Mouse (Mus musculus): ENCODE measurements around the gene Gdf15.

The Gdf15 gene

GRCm38 (mm10) chr8:70606780-70607602 lies 25.3 kb downstream of the Gdf15 start:
- no peak for DNase-seq (ENCODE audit: low spot score in 2 of 2)

GRCm38 (mm10) chr8:70605871-70606779 lies 26.1 kb downstream of the Gdf15 start:
- no peak for DNase-seq (ENCODE audit: low spot score in 2 of 2)

DNA sequence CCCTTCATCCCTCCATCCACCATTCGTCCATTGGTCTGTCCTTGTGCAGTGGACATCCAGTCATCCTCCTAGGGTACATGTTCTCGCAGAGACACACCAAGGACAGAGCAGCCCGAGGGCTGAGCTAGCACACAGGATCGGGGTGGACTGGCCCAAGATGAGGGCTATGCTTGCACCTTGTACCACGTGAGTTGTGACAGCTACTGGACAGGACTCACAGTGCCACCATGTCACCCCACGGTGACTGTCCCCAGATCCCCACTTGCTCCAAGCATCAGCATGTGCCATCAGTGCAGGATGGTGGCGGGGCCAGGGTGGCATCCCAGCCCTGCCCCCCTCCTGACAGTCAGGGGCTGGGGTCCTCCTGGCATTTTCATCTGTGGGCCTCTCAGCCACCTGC lies 27.7 kb downstream of the Gdf15 start:
- DNase-seq (ENCODE audit: low spot score in 2 of 2) = no peak

- DNase-seq (ENCODE audit: low spot score in 2 of 2) = no peak
These were observed 30.0 kb downstream of the Gdf15 start for GRCm38 (mm10) chr8:70602139-70602811.

DNA sequence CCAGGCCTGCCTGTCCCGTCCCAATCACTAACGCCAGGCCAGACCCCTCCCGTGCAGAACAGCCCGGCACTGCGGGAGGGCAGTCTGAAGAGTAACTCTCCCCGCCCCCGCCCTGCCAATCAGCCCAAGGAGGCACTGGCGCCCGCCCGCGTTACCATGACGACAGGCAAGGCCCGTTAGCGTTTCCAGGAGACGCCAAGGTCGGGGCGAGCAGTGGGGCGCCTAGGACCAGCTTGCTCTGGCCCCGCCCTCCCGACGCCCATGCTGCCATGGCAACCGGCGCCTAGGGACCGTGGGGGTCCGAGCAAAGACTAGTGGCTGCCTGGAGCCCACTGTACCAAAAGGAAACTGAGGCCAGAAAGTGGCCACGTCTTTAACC lies 31.0 kb downstream of the Gdf15 start:
- peak in 1 of 2 experiments; percentile 75 for DNase-seq (ENCODE audit: low spot score in 2 of 2)

- no peak for DNase-seq (ENCODE audit: low spot score in 2 of 2)
These were observed 31.6 kb downstream of the Gdf15 start for GRCm38 (mm10) chr8:70600473-70601270.

GRCm38 (mm10) chr8:70599507-70600290 lies 32.6 kb downstream of the Gdf15 start:
- DNase-seq (ENCODE audit: low spot score in 2 of 2) = no peak

DNA sequence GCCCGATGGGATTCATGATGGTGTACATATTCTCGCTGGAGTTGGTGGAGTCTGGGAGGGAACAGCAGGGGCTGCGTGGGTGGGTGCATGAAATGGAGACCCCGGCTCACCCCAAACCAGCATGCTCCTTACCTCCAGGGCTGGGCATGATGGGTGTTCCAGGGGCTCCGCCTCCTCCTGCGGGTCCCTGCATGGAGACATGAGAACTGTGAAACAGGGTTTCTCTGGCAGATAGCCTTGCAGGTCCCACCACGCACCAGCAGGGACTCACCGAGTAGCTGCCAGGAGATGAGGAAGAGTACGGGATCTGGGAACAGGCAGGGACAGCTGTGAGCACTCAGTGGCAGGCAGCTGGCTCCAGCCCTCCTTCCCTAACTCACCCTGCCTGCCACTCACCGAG lies 33.5 kb downstream of the Gdf15 start:
- DNase-seq (ENCODE audit: low spot score in 2 of 2) = peak in 1 of 2 experiments; percentile 34

- DNase-seq (ENCODE audit: low spot score in 2 of 2) = peak; percentile 78
These were observed 34.0 kb downstream of the Gdf15 start for GRCm38 (mm10) chr8:70598283-70598682.

DNA sequence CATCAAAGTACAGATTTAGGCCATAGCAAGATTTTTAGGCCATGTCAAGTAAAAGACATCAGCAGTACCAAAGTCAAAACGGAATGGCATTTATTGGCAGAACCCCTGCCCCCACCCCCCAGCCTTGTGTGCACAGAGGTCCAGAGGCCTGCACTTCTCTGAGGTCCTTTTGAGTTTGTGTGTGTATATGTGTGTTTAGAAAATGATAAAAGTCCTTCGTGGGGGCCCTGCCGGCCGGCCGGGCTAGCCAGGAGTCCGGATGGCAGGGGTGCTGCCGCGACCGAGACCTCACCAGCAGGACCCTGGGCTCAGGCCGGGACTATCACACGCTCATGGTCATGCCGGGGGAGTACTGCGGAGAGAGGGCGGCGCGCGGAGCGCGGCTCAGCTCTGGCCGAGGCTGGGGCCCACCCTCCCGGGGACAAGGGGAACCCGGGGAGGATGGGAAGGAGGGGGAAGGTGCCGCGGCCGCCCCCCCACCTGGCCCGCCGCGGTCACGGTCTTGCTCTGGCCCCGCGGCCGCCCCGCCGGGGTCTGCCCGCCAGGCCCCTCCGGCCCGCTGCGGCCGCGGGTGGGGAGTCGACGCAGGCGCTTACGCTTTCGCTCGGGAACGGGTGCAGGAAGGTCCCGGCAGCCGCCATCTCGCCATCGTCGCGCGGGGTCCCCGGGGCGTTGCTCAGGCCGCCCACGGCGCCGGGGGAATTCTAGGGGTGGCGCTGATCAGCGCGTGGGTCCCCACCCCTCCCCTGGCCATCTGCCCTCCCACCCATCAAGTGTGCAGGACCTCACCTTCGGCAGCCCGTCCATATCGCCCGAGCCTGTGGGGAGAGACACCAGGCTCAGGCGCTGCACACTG lies 34.6 kb downstream of the Gdf15 start:
- DNase-seq (ENCODE audit: low spot score in 2 of 2) = no peak

- peak in 1 of 2 experiments; percentile 36 for DNase-seq (ENCODE audit: low spot score in 2 of 2)
These were observed 35.4 kb downstream of the Gdf15 start for GRCm38 (mm10) chr8:70596775-70597416.

DNA sequence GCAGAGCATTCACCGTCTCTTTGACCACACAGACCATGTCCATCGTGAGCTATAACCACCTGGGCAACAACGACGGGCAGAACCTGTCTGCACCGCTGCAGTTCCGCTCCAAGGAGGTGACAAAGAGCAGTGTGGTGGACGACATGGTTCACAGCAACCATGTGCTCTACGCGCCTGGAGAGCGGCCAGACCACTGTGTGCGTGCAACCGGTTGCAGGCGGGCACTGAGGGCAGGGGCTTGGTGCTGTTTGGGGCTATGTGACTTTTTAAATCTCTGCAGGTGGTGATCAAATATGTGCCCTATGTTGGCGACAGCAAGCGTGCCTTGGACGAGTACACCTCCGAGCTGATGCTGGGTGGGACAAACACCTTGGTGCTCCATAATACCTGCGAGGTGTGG lies 36.0 kb downstream of the Gdf15 start:
- no peak for DNase-seq (ENCODE audit: low spot score in 2 of 2)

- DNase-seq (ENCODE audit: low spot score in 2 of 2) = no peak
These were observed 36.4 kb downstream of the Gdf15 start for GRCm38 (mm10) chr8:70595811-70596210.

DNA sequence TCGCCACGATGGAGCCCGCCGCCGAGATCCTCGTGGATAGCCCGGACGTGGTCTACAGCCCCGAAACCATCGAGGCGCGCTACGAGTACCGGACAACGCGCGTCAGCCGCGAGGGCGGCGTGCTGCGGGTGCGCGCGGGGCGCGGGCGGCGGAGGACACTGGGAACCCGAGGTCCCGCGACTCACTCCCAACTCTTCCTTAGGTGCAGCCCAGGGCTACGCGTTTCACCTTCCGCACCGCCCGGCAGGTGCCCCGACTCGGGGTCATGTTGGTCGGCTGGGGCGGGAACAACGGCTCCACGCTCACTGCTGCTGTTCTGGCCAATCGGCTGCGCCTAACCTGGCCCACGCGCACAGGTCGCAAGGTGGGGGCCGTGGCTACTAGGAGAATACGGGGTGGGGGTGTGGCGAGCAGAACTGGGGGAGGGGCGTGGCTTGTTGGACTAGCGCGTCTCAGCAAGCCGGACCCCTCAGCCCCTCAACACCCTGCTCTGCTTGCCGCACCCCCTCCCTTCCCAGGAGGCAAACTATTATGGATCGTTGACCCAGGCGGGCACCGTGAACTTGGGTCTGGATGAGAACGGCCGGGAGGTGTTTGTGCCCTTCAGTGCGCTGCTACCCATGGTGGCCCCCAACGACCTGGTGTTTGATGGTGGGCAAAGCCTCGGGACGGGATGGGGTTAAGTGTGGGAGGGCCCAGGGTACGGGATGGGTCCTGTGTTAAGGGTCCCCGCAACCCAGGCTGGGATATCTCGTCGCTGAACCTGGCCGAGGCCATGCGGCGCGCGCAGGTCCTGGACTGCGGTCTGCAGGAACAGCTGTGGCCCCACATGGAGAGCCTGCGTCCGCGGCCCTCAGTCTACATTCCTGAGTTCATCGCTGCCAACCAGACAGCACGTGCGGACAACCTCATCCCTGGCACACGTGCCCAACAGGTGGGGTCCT lies 37.4 kb downstream of the Gdf15 start:
- peak in 1 of 2 experiments; percentile 31 for DNase-seq (ENCODE audit: low spot score in 2 of 2)

- peak; percentile 62 to 76 for DNase-seq (ENCODE audit: low spot score in 2 of 2)
These were observed 38.2 kb downstream of the Gdf15 start, which contains the start of gene Isyna1 for GRCm38 (mm10) chr8:70593961-70594609. Gene Isyna1, plus strand, starts transcription at chr8:70594373.

- no peak for DNase-seq (ENCODE audit: low spot score in 2 of 2)
These were observed 39.1 kb downstream of the Gdf15 start for GRCm38 (mm10) chr8:70593173-70593572.

GRCm38 (mm10) chr8:70591569-70591968 lies 40.7 kb downstream of the Gdf15 start:
- DNase-seq (ENCODE audit: low spot score in 2 of 2) = no peak

All from frontal cortex, postnatal 14 days (tissue).